Mouse (Mus musculus) forebrain, postnatal 0 days (tissue): ENCODE data around the gene Pdrg1. TPM values are rescaled to one million over a fixed set of nuclear protein-coding genes. Genes with fewer than 3 reads are reported as not detected.

Experiments
- ATAC-seq: fragments of 200-750 bp; cut with Nextera tagmentation; 2 replicates; pipeline ENCODE4 v1.8.0; 2017; ENCODE audit warnings: mild to moderate bottlenecking, moderate library complexity
- DNase-seq: peaks from one replicate; pipeline ENCODE4 v3.0.0-alpha.2; 2015
- H3K27ac ChIP-seq: fragments of 300-500 bp; sonication (generic); 2 replicates; pipeline ENCODE4 v1.5.1; 2014; ENCODE audit warnings: low read depth, mild to moderate bottlenecking, antibody characterized with exemption, low read length, moderate library complexity, mixed read lengths
- H3K27me3 ChIP-seq: fragments of 300-500 bp; sonication (generic); 2 replicates; pipeline ENCODE4 v1.6.1; 2014; ENCODE audit warnings: mild to moderate bottlenecking, low read length, mixed read lengths; ENCODE audit not compliant: insufficient read depth
- H3K36me3 ChIP-seq: fragments of 300-500 bp; sonication (generic); 2 replicates; pipeline ENCODE4 v1.6.1; 2014; ENCODE audit warnings: mild to moderate bottlenecking, moderate library complexity; ENCODE audit not compliant: insufficient read depth
- H3K4me1 ChIP-seq: fragments of 300-500 bp; sonication (generic); 2 replicates; pipeline ENCODE4 v1.6.1; 2014; ENCODE audit warnings: antibody characterized with exemption; ENCODE audit not compliant: insufficient read depth
- H3K4me2 ChIP-seq: fragments of 300-500 bp; sonication (generic); 2 replicates; pipeline ENCODE4 v1.6.1; 2014; ENCODE audit warnings: low read depth, mild to moderate bottlenecking, moderate library complexity
- H3K4me3 ChIP-seq: fragments of 300-500 bp; sonication (generic); 2 replicates; pipeline ENCODE4 v1.5.1; 2014; ENCODE audit warnings: low read depth, low read length, mixed read lengths
- H3K9ac ChIP-seq: fragments of 300-500 bp; sonication (generic); 2 replicates; pipeline ENCODE4 v1.6.1; 2014; ENCODE audit warnings: mild to moderate bottlenecking
- H3K9me3 ChIP-seq: fragments of 300-500 bp; sonication (generic); 2 replicates; pipeline ENCODE4 v1.6.1; 2016; ENCODE audit warnings: low read length
- CTCF ChIP-seq: sonication (generic); IDR thresholded peaks from 2 replicates; pipeline ENCODE4 v1.5.1; 2016; ENCODE audit warnings: antibody characterized with exemption, control low read depth, low read depth
- WGBS: fragments of 180-500 bp; shearing (Covaris S2); extraction: QIAGEN DNeasy Blood & Tissue Kit; methylation state at CpG from one replicate; pipeline ENCODE4 v1.1.7; 2014; 5-methylcytosine and 5-hydroxymethylcytosine counted together
- polyA plus RNA-seq: library from polyadenylated mRNA; unstranded; fragments of >200 nt; fragmentation: Nextera tagmentation; extraction: Ambion mirVana; gene quantifications from 2 replicates; pipeline ENCODE4 v1.2.1, GENCODE M21; 2015
- total RNA-seq: library from RNA; depleted of rRNA; stranded (reverse); fragments of >200 nt; gene quantifications from 2 replicates; pipeline ENCODE4 v1.2.3, GENCODE M21; 2014

Pdrg1 gene
- total and polyA plus RNA-seq, 2 experiments from 2014 or later: 65.9 to 219 TPM

DNA sequence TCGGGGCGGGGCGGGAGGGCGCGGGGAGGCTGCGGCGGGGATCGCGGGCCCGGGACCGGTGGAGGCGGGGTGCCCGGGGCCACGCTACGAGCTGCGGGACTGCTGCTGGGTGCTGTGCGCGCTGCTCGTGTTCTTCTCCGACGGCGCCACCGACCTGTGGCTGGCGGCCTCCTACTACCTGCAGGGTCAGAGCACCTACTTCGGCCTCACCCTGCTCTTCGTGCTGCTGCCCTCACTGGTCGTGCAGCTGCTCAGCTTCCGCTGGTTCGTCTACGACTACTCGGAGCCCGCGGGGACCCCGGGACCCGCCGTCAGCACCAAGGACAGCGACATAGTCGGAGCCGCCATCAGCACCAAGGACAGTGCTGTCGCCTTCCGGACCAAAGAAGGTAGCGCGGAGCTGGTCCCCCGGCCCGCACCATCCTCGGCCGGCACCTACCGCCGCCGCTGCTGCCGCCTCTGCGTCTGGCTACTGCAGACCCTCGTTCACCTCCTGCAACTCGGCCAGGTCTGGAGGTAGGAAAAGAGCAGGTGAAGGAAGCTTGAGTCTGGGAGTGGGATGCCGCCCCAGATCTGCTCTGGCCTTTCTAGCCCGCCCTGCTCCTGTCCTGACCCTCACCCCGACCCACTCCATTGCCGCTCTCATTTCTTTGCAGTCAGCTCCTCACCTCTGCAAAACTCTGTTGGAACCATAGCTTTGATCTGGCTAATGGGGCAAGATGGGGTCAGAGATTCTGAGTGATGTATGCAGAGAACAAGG, 17.0 kb upstream of the Pdrg1 start:
- Histone ChIP-seq H3K4me3 (peak overlapping the region; percentile 72), H3K9ac (peak overlapping the region; percentile 78), H3K9me3 (no peaks in the 10 kb centered on the region), H3K27ac (peak overlapping the region; percentile 82), H3K4me2 (peak overlapping the region; percentile 85), H3K36me3 (no peaks in the 10 kb centered on the region), H3K4me1 (peaks cover 23% of the 10 kb centered on the region), H3K27me3 (no peaks in the 10 kb centered on the region)
- WGBS: under 1% methylated on average over 50 of the region's 58 CpGs
- ATAC-seq: peak; percentile 56
- no peak for TF ChIP-seq CTCF
- DNase-seq: peak; percentile 70

DNA sequence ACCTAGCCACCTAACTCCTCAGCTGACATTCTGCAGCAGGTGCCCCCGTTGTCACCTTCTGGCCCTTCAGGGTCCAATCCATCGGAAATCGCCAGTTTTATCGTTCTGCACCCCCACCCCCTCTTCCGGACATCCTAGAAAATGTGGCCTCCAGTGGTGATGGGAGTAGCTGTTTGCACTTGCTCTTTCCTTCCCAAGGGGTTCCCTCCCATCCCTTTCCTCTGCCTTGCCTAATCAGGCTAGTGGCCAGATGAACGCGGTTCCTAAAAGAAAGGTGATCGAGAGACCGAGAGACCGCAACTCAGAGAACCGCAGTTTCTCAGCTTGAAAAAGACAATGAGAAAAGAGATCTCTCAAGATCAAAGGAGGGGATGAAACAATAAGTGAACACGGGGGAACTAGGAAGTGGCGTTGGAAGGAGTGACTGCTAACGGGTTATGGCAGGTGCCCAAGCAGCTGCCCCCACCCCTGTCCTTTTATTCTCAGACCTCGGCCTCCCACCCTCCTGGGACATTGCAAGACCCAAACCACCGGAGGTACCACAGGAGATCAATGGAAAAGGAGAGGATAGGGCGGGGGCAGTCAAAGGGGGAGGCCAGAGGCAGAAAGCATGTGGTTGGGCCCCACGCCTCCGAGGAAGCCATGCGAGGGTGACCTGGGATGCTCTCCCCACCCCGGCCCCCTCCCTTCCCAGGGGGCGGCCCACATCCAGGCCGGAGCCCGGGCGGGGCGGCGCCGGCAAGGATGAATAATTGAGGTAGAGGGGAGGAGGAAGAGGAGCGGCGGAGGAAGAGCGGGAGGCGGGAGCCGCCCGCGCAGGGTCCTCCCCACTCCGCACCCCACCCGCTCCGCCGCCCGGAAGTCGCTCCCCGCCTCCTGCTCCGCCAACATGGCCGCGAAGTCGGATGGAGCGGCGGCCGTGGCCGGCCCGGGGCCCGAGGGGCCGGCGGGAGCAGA, 16.2 kb upstream of the Pdrg1 start, which contains the start of gene Xkr7:
TSS of gene Xkr7 (plus strand) at position 727 of the 957 bp plus-strand sequence.
- peak within 1 kb of the TSS; percentile 72 for H3K4me3 ChIP-seq
- H3K27ac ChIP-seq: peak within 1 kb of the TSS; percentile 82
- WGBS: under 1% methylated on average over 45 of the region's 54 CpGs
- no peaks in the 10 kb centered on the region for H3K36me3 ChIP-seq
- DNase-seq: peak; percentile 74
- peak within 1 kb of the TSS; percentile 85 for H3K4me2 ChIP-seq
- peak; percentile 20; the same call in 1 of the 2 replicates for TF ChIP-seq CTCF
- peaks cover 23% of the 10 kb centered on the region for H3K4me1 ChIP-seq
- peak; percentile 89 for ATAC-seq
- H3K9ac ChIP-seq: peak within 1 kb of the TSS; percentile 78
- H3K27me3 ChIP-seq: no peaks in the 10 kb centered on the region
- H3K9me3 ChIP-seq: no peaks in the 10 kb centered on the region

DNA sequence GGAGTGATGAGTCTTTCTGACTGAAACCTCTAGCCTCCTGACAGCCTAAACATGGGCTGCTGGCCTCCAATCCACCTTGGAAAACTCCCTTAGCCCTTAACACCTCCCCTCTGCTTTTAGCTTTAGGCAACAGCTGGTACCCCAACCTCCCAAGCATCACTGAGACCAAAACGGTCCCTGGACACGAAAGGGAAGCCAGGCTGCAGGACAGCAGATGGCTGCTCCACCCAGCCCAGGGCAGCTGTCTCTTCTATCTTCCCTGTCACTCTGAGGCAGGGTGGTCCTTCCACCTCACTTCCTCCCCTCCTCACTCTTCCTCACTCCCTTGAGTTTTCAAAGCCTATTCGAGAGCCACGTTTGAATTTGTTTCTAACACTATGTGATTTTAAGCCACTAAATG, 15.2 kb upstream of the Pdrg1 start:
- WGBS: 22% methylated on average over 4 of the region's 4 CpGs
- H3K4me2 ChIP-seq: no peak overlapping the region
- H3K4me3 ChIP-seq: no peak overlapping the region

DNA sequence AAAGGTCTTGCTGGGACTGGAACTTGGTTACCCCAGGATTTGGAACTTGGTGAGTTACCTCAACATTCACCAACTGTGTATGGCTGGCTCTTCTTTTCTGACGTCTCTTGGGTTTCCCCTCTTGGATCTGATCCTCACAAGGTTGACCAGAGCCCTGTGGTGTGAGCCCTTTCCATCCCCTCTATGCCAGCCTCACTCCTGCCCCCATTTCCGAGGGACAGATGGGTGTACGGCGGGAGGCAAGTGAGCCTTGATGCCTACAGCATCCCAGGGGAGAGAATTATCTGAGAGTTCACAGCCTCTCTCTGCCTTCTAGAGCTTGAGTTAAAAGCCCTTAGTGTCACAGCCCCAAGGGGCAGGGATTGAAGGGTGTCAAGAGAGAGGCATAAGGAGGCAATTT, 12.3 kb upstream of the Pdrg1 start:
- ATAC-seq (no peak), DNase-seq (no peak)
- Histone ChIP-seq H3K4me1 (no peaks in the 10 kb centered on the region), H3K4me3 (no peak overlapping the region), H3K4me2 (no peak overlapping the region), H3K36me3 (no peaks in the 10 kb centered on the region), H3K9ac (no peak overlapping the region), H3K27me3 (no peaks in the 10 kb centered on the region), H3K27ac (no peak overlapping the region), H3K9me3 (no peaks in the 10 kb centered on the region)
- TF ChIP-seq CTCF: no peak
- 65% methylated on average over 4 of the region's 4 CpGs for WGBS

More for the DNA sequence above, 15.2 kb upstream of the Pdrg1 start:
- no peak overlapping the region for H3K9ac ChIP-seq
- peaks cover 23% of the 10 kb centered on the region for H3K4me1 ChIP-seq
- ATAC-seq (no peak), DNase-seq (no peak)
- TF ChIP-seq CTCF: no peak
- no peaks in the 10 kb centered on the region for H3K27me3 ChIP-seq
- H3K36me3 ChIP-seq: no peaks in the 10 kb centered on the region
- no peak overlapping the region for H3K27ac ChIP-seq
- no peaks in the 10 kb centered on the region for H3K9me3 ChIP-seq

DNA sequence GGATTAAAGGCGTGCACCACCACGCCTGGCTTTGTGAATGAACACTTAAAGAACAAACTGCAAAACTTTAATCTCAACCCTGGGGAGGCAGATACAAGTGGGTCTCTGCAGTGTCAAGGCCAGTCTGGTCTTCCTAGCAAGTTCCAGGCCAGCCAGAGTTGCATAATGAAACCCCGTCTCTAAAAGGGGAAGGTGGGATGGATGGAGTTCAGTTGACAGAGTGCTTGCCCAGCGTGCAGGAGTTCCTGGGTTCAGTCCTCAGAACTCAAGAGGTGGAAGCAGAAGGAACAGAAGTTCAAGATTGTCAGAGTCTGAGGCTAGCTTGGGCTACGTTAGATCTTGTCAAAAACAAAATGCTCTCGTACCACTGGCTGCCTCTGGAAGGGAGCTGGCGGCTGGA, 10.8 kb upstream of the Pdrg1 start:
- no peak for TF ChIP-seq CTCF

DNA sequence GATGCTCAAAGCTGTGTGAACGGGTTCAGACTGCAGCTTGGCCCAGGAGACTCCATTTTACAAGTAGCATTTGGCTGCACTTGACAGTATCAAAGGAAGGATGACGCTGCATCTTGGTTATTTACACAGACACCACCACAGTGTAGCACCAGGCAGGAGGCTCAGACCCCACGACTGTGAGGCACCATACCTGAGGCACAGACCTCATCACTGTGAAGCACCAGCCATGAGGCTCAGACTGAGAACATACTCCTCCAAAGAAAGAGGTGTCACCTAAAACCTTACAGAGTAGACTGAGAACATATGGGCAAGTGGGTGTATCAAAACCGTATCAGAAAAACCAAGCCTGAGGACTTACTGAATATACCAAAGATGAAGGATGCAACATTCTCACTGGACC, 7.6 kb upstream of the Pdrg1 start:
- Histone ChIP-seq H3K4me3 (no peak overlapping the region), H3K9ac (no peak overlapping the region), H3K4me1 (no peaks in the 10 kb centered on the region), H3K4me2 (no peak overlapping the region), H3K9me3 (no peaks in the 10 kb centered on the region), H3K27me3 (no peaks in the 10 kb centered on the region), H3K36me3 (no peaks in the 10 kb centered on the region), H3K27ac (no peak overlapping the region)
- WGBS: 51% methylated on average over 4 of the region's 4 CpGs
- no peak for TF ChIP-seq CTCF
- DNase-seq: no peak
- no peak for ATAC-seq

More for the DNA sequence above, 10.8 kb upstream of the Pdrg1 start:
- Histone ChIP-seq H3K36me3 (no peaks in the 10 kb centered on the region), H3K27me3 (no peaks in the 10 kb centered on the region), H3K9me3 (no peaks in the 10 kb centered on the region), H3K9ac (no peak overlapping the region), H3K4me2 (no peak overlapping the region), H3K4me1 (no peaks in the 10 kb centered on the region), H3K27ac (no peak overlapping the region), H3K4me3 (no peak overlapping the region)
- DNase-seq (no peak), ATAC-seq (no peak)
- 82% methylated on average over 7 of the region's 7 CpGs for WGBS
